Mouse (Mus musculus): ENCODE data around the gene Rmnd1.
"Not testable (repeated sequence)": the region's sequence is repeated elsewhere in the genome, so short reads cannot be mapped to it uniquely, and the experiment has no call there.

The Rmnd1 gene

GRCm38 (mm10) chr10:4432123-4432931 is at the start of gene Rmnd1, which contains the start of gene Armt1:
Gene Rmnd1, minus strand, starts transcription at chr10:4432388.
Gene Armt1, plus strand, starts transcription at chr10:4432467.
- DNase-seq, result peak; percentile 98

GRCm38 (mm10) chr10:4481695-4482094 is 49.5 kb upstream of the Rmnd1 start:
- no peak for DNase-seq

GRCm38 (mm10) chr10:4480929-4481328 is 48.7 kb upstream of the Rmnd1 start:
- DNase-seq, result no peak

- DNase-seq, result no peak
Observed at GRCm38 (mm10) chr10:4476604-4477003, 44.4 kb upstream of the Rmnd1 start.

GRCm38 (mm10) chr10:4475431-4475830 is 43.2 kb upstream of the Rmnd1 start:
- no peak for DNase-seq

- no peak for DNase-seq
Observed at GRCm38 (mm10) chr10:4473591-4473993, 41.4 kb upstream of the Rmnd1 start.

GRCm38 (mm10) chr10:4469406-4469805 is 37.2 kb upstream of the Rmnd1 start:
- no peak for DNase-seq

- no peak for DNase-seq
Observed at GRCm38 (mm10) chr10:4465799-4466198, 33.6 kb upstream of the Rmnd1 start.

GRCm38 (mm10) chr10:4460201-4460600 is 28.0 kb upstream of the Rmnd1 start:
- DNase-seq, result no peak

GRCm38 (mm10) chr10:4456409-4456808 is 24.2 kb upstream of the Rmnd1 start:
- no peak for DNase-seq

- DNase-seq, result no peak
Observed at GRCm38 (mm10) chr10:4435416-4435815, 3.2 kb upstream of the Rmnd1 start.

GRCm38 (mm10) chr10:4433871-4434270 is 1.7 kb upstream of the Rmnd1 start:
- not testable (repeated sequence) for DNase-seq

GRCm38 (mm10) chr10:4432996-4433755 is 988 bp upstream of the Rmnd1 start:
- DNase-seq, result peak in 1 of 2 experiments; percentile 29

- no peak for DNase-seq
Observed at GRCm38 (mm10) chr10:4431746-4432122, 454 bp downstream of the Rmnd1 start.

- peak; percentile 73 to 79 for DNase-seq
Observed at GRCm38 (mm10) chr10:4430826-4431225, 1.4 kb downstream of the Rmnd1 start.

GRCm38 (mm10) chr10:4430399-4430798 is 1.8 kb downstream of the Rmnd1 start:
- peak in 1 of 2 experiments; percentile 5 for DNase-seq

GRCm38 (mm10) chr10:4425245-4425644 is 6.9 kb downstream of the Rmnd1 start:
- DNase-seq, result no peak

- DNase-seq, result no peak
Observed at GRCm38 (mm10) chr10:4407191-4407590, 25.0 kb downstream of the Rmnd1 start.

GRCm38 (mm10) chr10:4405511-4405910 is 26.7 kb downstream of the Rmnd1 start:
- DNase-seq, result no peak

GRCm38 (mm10) chr10:4404895-4405491 is 27.2 kb downstream of the Rmnd1 start:
- DNase-seq, result peak; percentile 76 to 89

- DNase-seq, result no peak
Observed at GRCm38 (mm10) chr10:4398058-4398457, 34.1 kb downstream of the Rmnd1 start.

- no peak for DNase-seq
Observed at GRCm38 (mm10) chr10:4395321-4395720, 36.9 kb downstream of the Rmnd1 start.

- peak; percentile 42 to 51 for DNase-seq
Observed at GRCm38 (mm10) chr10:4391851-4392250, 40.3 kb downstream of the Rmnd1 start.

GRCm38 (mm10) chr10:4391076-4391475 is 41.1 kb downstream of the Rmnd1 start:
- no peak for DNase-seq

All from cerebellum, postnatal 10 days (tissue).